Mouse (Mus musculus): Measurements from ENCODE around the gene Csnk1e.

GRCm38 (mm10) chr15:79381644-79382043, 73.7 kb downstream of the Csnk1e start:
- no peak for TF ChIP-seq GATA1 (IDR thresholded peaks at IDR 0.05; ENCODE audit: low read length)
- TF ChIP-seq TAL1 (IDR thresholded peaks at IDR 0.05; ENCODE audit: low read length), result no peak

Measured in erythroblast, embryonic 14.5 days (primary cell).